Mouse (Mus musculus) liver, postnatal 0 days (tissue): ENCODE results near the gene Abat.

ENCODE experiments used
- CTCF ChIP-seq: sonication (generic); IDR thresholded peaks from 2 replicates; pipeline ENCODE4 v1.5.1; 2016; ENCODE audit warnings: antibody characterized with exemption, low read depth
- EP300 ChIP-seq: IDR thresholded peaks from 2 replicates; pipeline ENCODE4 v1.6.1; 2016; ENCODE audit warnings: antibody characterized with exemption, low read depth, mild to moderate bottlenecking

GRCm38 (mm10) chr16:8570336-8570735 lies 57.1 kb downstream of the Abat start:
- TF ChIP-seq CTCF (no peak), EP300 (no peak)
